Mouse (Mus musculus) adrenal gland, adult (tissue): Measurements from ENCODE around the gene Dpm1.

Experiments
- DNase-seq, 2 experiments: peaks; one replicate each; pipeline ENCODE4 v3.0.0; 2022 to 2023; ENCODE audit warnings: low spot score in 1 of 2; ENCODE audit not compliant: inconsistent age in 2 of 2

The Dpm1 gene

GRCm38 (mm10) chr2:168229116-168230025, 1.0 kb downstream of the Dpm1 start:
- peak; percentile 72 to 89 for DNase-seq

DNA sequence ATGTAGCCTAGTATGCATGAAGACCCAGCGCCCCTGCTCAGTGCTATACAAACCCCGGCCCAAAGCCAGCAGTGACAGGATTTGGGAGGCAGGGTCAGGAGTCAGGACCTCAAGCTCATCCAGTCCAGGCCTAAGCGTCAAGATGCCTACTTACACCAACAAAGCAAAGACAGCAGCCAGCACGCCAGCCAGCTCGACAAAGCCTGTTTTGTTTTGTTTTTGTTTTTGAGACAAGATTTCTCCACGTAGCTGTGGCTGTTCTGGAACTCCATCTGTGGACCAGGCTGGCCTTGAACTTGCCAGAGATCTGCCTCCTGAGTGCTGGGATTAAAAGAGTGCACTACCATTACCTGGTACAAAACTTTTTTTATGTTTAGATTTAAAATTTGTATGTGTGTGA, 7.1 kb downstream of the Dpm1 start:
- DNase-seq: no peak

DNA sequence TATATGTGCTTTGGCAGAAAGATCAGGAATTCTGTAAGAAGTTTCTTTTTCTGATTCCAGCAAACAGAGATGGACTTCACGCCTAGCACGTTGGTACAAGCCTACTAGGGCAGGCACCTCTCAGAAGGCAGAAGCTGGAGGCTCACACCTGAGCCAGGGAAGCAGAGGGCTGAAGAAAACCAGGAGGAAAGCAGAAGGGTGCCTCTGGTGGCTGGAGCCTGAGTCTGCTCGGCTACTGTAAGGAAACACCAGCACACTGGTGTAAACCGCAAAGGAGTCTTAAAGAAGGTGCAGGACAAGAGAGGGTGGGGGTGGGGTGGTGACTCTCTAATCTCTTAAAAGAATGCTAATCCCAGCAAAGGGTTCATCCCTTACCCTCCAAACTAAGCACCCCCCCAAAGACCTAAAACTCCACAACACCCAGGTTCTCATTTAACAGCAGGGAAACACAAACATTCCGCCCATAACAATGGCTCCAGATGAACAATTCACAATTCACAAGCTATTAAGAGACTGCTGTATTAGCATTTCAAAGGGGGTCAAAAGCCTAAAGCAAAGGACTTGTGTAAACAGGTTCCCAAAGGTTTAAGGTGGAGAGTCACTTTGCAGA, 16.5 kb downstream of the Dpm1 start:
- no peak for DNase-seq

- DNase-seq: no peak
Observed at GRCm38 (mm10) chr2:168207883-168208282, 22.5 kb downstream of the Dpm1 start.

- DNase-seq: peak; percentile 97 to 99
Observed at GRCm38 (mm10) chr2:168206725-168207644, 23.4 kb downstream of the Dpm1 start, which contains the start of gene Adnp. Adnp (minus strand) TSS chr2:168207112.

DNA sequence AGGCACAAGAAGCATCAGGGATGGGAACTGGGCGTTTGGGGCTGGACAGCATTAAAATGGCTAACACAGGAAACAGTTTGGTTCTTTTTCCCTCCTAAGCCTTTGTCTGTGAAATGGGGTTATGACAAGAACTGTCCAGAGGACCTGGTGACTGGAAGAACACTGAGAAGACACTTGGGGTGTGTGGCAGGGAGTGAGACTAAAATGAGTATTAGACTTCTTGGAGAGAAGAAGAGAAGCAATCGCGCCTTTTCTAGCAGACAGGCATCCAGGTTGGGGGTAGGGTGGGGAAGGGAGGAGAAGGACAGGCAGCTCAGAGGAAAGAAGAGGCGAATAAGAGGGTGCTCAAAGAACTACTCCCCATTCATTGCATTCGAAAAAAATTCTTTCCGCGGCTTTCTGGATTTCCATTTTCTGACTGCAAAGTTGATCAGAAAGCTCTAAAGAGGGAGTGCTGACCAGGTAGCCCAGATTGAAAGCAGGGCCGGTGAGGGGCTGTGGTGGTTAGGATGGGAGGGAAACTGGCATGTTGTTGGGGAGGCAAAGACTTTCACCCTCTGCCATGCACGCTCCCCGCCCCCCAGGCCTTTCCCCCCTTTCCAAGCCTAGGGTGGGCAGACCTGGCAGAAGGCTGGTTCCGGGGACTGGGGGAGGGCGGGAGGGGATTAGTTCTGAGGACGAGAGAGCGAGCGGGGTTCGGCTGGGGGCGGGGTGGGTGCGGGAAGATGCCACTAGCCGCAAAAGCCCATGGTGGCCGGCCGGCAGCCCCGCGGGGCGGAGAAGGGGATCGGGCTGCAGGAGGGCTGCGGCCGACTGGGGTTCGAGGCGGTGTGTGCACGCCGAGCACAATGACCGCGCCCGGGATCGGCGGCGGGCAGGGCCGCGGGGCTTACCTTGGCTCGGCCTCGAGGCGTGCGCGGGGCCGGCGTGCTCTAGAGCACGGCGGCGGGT, 24.4 kb downstream of the Dpm1 start:
- peak; percentile 54 to 77 for DNase-seq

- DNase-seq: peak; percentile 89 to 97
Observed at GRCm38 (mm10) chr2:168205265-168205664, 25.1 kb downstream of the Dpm1 start.

DNA sequence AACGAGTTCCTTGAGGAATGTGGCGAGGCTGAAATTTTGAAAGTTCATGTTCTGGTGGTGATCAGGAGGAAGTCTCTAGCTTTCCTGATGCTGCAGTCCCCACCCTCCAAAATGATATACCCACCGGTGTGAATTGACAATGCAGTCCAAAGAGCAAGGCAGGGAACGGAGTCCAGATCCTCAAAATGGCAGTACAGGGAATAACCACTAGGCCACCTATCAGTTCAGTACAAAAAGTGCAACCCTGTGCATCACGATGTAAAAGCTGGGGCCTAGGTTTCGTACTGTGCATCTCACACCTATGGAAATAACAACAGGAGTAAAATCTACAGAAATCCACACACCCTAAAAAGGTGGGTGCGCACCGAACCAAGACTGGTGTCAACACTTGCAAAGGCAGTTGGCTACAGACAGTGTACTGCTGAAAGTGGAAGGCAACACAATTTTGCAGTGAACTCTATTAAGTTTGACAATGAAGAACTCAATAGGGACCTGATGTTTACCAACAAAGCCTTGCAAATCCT, 25.9 kb downstream of the Dpm1 start:
- DNase-seq: no peak

- DNase-seq: peak; percentile 23 to 66
Observed at GRCm38 (mm10) chr2:168200014-168200691, 30.2 kb downstream of the Dpm1 start.

- no peak for DNase-seq
Observed at GRCm38 (mm10) chr2:168199476-168199875, 30.9 kb downstream of the Dpm1 start.

DNA sequence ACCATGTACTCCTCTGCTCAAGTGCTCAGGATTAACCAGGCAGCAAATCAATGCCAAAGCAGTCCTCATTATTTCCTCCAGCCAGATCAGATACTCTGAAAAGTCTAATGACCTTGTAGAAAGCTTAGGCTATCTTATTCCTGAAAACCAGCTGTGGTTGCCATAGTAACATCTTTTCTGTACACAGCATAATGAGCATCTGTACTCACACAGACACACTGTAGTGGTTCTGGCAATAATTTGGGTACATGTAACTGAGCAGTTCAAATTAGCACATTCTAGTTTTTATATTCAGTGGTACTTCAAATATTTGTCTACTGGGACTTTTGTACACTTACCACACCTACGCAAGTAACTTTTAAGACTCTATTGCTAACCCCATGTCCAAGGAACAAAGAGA, 32.0 kb downstream of the Dpm1 start:
- peak in 1 of 2 experiments; percentile 62 for DNase-seq

DNA sequence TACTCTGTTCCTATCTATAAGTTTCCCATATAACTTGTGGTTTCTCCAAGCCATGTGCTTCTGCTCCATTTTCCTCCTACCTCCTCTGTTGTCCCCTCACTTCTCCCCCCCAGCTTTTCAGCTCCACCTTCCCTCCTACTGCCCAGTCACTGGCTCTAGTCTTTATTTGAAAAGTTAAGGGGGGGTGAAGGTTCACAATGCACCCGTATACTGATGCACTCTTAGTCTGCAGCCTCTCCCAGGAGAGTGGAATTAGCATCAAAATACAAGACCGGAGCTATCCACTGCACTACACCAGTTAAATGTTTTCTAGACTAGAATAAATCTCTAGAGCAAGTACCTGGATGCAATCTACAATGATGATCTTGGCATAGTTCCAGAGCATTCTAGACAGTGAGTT, 34.7 kb downstream of the Dpm1 start:
- DNase-seq: no peak

DNA sequence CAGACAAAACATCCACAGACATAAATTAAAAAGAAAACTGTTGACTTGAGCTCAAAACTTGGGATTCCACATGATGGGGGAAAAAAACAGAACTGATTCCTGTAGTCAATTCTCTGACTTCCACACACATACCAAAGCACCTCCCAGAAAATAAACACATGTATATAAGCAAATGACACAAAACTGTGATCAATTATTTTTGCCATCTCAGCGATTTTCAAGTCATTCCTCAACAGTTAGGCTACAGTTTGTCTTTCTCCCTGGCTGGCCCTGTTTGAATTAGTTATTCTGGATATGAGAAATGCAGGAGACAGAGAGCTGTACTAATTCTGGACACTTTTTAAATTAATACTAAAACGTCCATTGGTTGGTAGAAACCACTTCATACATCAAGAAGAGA, 36.7 kb downstream of the Dpm1 start:
- no peak for DNase-seq

DNA sequence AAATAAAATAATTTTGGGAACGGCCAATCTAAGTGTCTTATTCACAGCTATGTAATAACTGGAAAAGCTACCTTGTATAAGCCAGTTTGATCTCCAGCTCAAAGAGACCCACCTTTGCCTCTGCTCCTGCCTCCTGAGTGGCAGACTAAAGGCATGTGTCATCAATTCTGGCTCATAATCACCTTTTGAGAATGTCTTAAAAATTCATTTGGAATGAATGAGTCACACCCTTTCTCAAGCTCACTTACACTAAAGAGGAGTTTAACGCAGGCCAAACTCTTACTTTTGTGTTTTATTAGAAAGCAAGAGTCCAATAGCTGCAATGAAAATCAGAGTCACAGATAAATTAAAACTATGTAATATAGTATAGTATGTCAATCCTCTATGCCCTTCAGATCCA, 38.5 kb downstream of the Dpm1 start:
- no peak for DNase-seq

- DNase-seq: no peak
Observed at GRCm38 (mm10) chr2:168175946-168176345, 54.4 kb downstream of the Dpm1 start.

GRCm38 (mm10) chr2:168170167-168170685, 60.2 kb downstream of the Dpm1 start:
- DNase-seq: peak; percentile 88 to 95

DNA sequence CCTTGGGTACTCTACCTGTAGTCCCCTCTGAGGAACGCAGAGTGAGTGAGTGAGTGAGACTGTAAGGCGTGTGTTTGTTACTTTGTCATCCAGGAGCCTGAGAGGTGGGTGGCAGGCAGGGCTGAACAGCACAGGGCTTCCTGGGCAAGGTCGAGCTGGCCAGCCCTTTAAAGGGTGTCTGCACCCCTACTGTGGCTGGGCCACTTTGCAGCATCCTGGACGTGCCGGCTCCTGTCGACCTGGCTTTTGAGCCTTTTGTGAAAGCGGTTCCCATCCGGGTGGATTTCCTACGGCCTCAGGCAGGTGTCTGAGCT, 60.6 kb downstream of the Dpm1 start:
- no peak for DNase-seq

GRCm38 (mm10) chr2:168168892-168169799, 61.2 kb downstream of the Dpm1 start:
- DNase-seq: peak in 1 of 2 experiments; percentile 39
